Mouse (Mus musculus) bone marrow, adult 2 months (tissue): ENCODE measurements around the gene Prss23.

ENCODE experiments used
- CTCF ChIP-seq: fragments of 200-500 bp; IDR thresholded peaks from 2 replicates; pipeline ENCODE4 v1.5.1; 2011; ENCODE audit warnings: low read length, control low read depth; ENCODE audit not compliant: control insufficient read depth, insufficient read depth
- POLR2A ChIP-seq: fragments of 200-500 bp; IDR thresholded peaks from 2 replicates; pipeline ENCODE4 v1.6.1; 2011; ENCODE audit warnings: low read depth, mild to moderate bottlenecking, control low read depth, low read length, borderline replicate concordance; ENCODE audit not compliant: control insufficient read depth

DNA sequence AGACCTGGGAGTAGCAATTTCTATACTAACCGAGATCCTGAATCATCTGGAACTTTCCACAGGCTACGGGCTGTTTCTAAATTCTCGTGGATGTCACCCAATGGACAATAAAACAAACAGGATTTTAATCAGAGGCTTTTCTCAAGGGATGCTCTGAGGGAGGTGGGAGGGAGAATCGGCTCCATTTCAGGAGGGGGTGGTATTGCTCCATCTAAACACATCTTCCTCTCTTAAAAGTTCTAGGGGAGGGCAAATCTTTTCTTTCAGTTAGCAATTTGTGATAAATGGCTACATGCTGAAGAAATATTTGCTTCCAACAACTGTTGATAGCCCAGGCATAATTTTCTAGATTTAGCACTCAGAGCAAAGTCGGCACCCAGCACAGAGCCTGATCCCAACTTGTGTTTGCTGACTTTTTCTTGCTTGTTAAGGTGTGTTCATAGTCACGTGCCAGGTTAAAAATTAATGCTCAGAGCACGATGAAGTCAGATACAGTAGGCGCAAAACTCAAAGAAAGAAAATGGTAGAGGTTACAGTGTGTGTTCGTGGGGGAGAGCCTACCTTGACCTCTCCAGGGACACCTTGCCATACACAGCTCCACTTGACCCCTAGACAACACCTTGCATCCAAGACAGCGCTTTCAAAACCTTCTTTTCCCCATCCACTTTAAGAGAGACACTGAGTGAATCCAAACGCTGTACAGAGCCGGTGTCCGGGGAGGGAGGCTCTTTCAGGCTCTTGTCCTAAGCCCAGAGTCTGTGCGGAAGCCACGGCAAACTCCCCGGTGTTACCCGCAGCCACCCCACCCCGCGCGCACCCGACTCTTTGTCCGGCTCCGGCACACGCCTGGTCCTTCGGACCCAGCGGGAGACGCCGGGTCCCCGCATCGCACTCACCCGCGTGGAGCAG, 10.2 kb downstream of the Prss23 start:
- TF ChIP-seq CTCF (no peak), POLR2A (no peak)
